Mouse (Mus musculus) midbrain, embryonic 13.5 days (tissue): Measurements from ENCODE around the gene Utp4. TPM values are rescaled to one million over a fixed set of nuclear protein-coding genes. Genes with fewer than 3 reads are reported as not detected.
"Not testable (repeated sequence)": the region's sequence is repeated elsewhere in the genome, so short reads cannot be mapped to it uniquely, and the experiment has no call there.

ENCODE experiments used
- ATAC-seq: fragments of 200-750 bp; cut with Nextera tagmentation; 2 replicates; pipeline ENCODE4 v1.8.0; 2017; ENCODE audit warnings: mild to moderate bottlenecking, moderate TSS enrichment, moderate library complexity
- H3K27ac ChIP-seq: fragments of 300-500 bp; sonication (generic); 2 replicates; pipeline ENCODE4 v1.5.1; 2015; ENCODE audit warnings: inconsistent platforms, mild to moderate bottlenecking, moderate library complexity
- H3K27me3 ChIP-seq: fragments of 300-500 bp; sonication (generic); 2 replicates; pipeline ENCODE4 v1.6.1; 2015; ENCODE audit warnings: mild to moderate bottlenecking, inconsistent platforms
- H3K36me3 ChIP-seq: fragments of 300-500 bp; sonication (generic); 2 replicates; pipeline ENCODE4 v1.6.1; 2015; ENCODE audit warnings: mild to moderate bottlenecking, inconsistent platforms
- H3K4me1 ChIP-seq: fragments of 300-500 bp; sonication (generic); replicated peaks from 2 replicates; pipeline ENCODE4 v1.6.1; 2015; ENCODE audit warnings: inconsistent platforms
- H3K4me2 ChIP-seq: fragments of 300-500 bp; sonication (generic); replicated peaks from 2 replicates; pipeline ENCODE4 v1.6.1; 2015; ENCODE audit warnings: moderate library complexity, mild to moderate bottlenecking, inconsistent platforms
- H3K4me3 ChIP-seq: fragments of 300-500 bp; sonication (generic); replicated peaks from 2 replicates; pipeline ENCODE4 v1.5.1; 2015; ENCODE audit warnings: mild to moderate bottlenecking, inconsistent platforms
- H3K9ac ChIP-seq: fragments of 300-500 bp; sonication (generic); replicated peaks from 2 replicates; pipeline ENCODE4 v1.6.1; 2015; ENCODE audit warnings: mild to moderate bottlenecking, inconsistent platforms
- H3K9me3 ChIP-seq: fragments of 300-500 bp; sonication (generic); 2 replicates; pipeline ENCODE4 v1.6.1; 2016; ENCODE audit warnings: mild to moderate bottlenecking, inconsistent platforms
- WGBS: fragments of 180-500 bp; shearing (Covaris S2); methylation state at CpG from one replicate; pipeline ENCODE4 v1.1.7; 2015; 5-methylcytosine and 5-hydroxymethylcytosine counted together
- polyA plus RNA-seq: library from polyadenylated mRNA; unstranded; fragments of >200 nt; fragmentation: Nextera tagmentation; extraction: Ambion mirVana; gene quantifications from 2 replicates; pipeline ENCODE4 v1.2.1, GENCODE M21; 2015

The Utp4 gene
- polyA plus RNA-seq, 1 experiment from 2014 or later, result 44.9 TPM

DNA sequence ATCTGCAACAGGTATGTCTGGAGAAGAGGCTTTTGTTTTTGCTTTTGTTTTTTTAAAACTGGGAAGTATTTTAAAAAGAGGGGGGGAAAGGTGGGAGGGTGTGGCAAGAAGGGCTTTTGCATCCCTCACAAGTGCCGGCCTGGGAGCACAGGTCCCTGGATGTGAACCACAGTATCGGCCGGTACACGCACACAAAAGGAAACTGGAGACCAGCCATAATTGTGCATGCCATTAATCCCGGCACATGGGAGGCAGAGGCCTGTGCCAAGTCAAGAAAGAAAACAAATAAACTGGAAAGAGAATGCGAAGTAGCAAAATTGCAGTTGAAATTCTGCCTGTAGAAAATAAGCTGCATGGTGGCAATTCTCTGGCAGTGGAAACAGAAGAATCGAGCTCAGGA, 14.9 kb downstream of the Utp4 start:
- Histone ChIP-seq H3K4me2 (no peak overlapping the region), H3K9me3 (no peaks in the 10 kb centered on the region), H3K36me3 (peaks cover 79% of the 10 kb centered on the region), H3K4me1 (no peaks in the 10 kb centered on the region), H3K9ac (no peak overlapping the region), H3K27me3 (no peaks in the 10 kb centered on the region), H3K27ac (no peak overlapping the region), H3K4me3 (no peak overlapping the region)
- ATAC-seq, result no peak
- WGBS, result 91% methylated on average over 7 of the region's 7 CpGs

DNA sequence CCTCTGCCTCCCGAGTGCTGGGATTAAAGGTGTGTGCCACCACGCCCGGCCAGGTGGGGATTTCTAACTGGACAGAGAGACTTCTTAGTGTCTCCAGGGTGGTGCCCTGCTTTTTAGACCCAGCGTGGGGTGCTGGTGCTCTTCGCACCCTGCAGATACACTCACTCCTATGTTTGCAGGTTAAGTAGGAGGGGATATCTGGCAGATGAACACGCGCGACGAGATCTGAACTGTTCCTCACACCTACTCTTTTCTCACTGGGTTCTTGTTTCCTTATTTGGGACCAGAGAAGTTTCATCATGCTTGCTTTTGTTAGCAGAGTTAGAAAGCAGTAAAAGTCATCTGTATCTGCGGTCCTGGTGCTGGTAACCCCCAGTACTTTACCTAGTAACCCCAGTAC, 20.2 kb downstream of the Utp4 start:
- Histone ChIP-seq H3K27me3 (no peaks in the 10 kb centered on the region), H3K4me2 (no peak overlapping the region), H3K9ac (no peak overlapping the region), H3K27ac (no peak overlapping the region), H3K4me1 (no peaks in the 10 kb centered on the region), H3K36me3 (peaks cover 82% of the 10 kb centered on the region), H3K4me3 (no peak overlapping the region), H3K9me3 (no peaks in the 10 kb centered on the region)
- 95% methylated on average over 10 of the region's 10 CpGs for WGBS
- ATAC-seq, result no peak

DNA sequence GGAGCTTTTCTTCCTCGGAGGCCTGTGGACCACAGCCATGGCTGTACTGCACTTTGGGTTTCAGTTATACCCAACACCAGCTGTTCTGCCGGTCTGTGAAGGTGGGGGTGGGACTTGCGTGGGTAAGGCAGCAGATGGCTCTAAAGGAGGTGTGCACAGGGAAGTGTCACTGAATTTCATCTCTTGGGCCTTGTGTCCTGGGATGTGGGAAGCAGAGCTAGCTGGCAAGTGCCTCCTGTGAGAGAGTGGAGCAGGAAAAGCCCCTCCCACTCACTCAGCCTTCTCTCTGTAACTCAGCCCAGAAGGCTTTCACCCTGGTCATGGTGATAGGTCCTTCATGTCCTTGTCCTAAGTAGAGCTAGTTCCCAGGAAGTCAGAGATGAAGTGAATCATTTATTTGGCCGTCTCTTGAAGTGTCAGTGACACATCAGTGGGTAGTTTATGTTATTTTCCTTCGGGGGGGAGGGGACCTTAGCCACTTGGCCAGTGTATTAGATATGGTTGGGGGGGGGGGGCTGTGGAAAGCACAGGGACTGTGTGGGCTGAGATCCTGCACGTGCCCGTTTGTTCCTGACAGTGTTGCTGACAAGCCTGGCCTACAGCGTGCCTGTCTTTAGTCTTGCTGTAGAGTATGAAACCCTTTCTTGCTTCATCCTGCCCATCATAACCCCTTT, 26.4 kb downstream of the Utp4 start:
- H3K27ac ChIP-seq, result no peak overlapping the region
- no peak overlapping the region for H3K4me3 ChIP-seq
- no peak for ATAC-seq
- WGBS, result 92% methylated on average over 8 of the region's 8 CpGs
- no peaks in the 10 kb centered on the region for H3K4me1 ChIP-seq
- H3K9me3 ChIP-seq, result no peaks in the 10 kb centered on the region
- H3K4me2 ChIP-seq, result no peak overlapping the region
- H3K36me3 ChIP-seq, result peaks cover 81% of the 10 kb centered on the region
- H3K9ac ChIP-seq, result no peak overlapping the region
- H3K27me3 ChIP-seq, result no peaks in the 10 kb centered on the region

DNA sequence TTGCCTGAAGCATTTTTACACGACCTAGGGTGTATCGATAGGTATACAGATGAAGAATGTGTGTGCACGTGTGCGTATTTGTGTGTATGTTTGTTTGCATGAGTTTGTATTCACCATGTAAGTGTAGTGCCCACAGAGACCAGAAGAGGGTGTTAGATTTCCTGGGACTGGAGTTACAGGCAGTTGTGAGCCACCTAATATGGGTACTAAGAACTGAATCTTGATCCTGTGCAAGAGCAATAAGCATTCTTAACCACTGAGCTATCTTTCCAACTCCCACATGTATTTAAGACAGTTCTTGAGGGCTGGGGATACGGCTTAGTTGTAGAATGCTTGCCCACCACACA, 26.9 kb downstream of the Utp4 start:
- no peak for ATAC-seq
- no peak overlapping the region for H3K4me2 ChIP-seq
- H3K27me3 ChIP-seq, result no peaks in the 10 kb centered on the region
- H3K36me3 ChIP-seq, result peaks cover 76% of the 10 kb centered on the region
- H3K4me3 ChIP-seq, result no peak overlapping the region
- 96% methylated on average over 5 of the region's 5 CpGs for WGBS
- H3K4me1 ChIP-seq, result no peaks in the 10 kb centered on the region
- no peaks in the 10 kb centered on the region for H3K9me3 ChIP-seq
- no peak overlapping the region for H3K27ac ChIP-seq
- no peak overlapping the region for H3K9ac ChIP-seq

DNA sequence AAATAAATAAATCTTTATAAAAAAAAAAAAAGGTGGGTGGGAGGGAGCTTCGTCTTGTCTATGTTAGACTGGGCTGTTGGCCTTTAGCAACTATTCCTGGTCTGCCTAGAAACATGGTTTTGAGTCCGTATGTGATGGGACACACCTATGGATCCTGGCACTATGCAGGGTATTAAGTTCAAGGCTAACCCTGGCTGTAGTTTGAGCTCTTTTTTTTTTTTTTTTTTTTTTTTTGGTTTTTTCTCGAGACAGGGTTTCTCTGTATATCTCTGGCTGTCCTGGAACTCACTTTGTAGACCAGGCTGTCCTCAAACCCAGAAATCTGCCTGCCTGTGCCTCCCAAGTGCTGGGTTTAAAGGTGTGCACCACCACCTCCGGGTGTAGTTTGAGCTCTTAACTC, 30.6 kb downstream of the Utp4 start:
- H3K4me2 ChIP-seq, result no peak overlapping the region
- no peak for ATAC-seq
- 85% methylated on average over 4 of the region's 4 CpGs for WGBS
- H3K27ac ChIP-seq, result no peak overlapping the region
- H3K4me3 ChIP-seq, result no peak overlapping the region
- H3K9ac ChIP-seq, result no peak overlapping the region
- H3K27me3 ChIP-seq, result no peaks in the 10 kb centered on the region
- H3K36me3 ChIP-seq, result peaks cover 39% of the 10 kb centered on the region
- H3K4me1 ChIP-seq, result no peaks in the 10 kb centered on the region
- no peaks in the 10 kb centered on the region for H3K9me3 ChIP-seq

DNA sequence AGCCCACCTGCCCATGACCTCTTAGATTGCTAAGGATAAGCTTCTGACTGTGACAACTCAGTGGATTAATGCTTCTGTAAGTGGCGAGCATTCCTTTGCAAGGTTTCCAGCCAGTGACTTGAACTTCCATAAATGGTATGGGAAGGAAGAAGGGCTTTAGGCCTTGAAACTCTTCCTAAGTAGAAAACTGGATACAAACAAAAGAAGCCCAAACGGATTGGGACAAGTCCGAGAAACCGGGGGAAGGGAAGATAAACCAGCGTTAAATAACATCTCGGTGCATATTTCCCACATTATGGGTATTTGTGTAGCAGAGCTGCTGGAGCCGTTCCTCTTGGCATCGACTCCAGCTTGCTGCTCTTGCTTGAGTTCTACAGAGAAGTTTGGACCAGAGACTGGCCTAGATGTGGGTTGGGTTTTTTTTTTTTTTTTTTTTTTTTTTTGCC, 31.5 kb downstream of the Utp4 start:
- H3K9ac ChIP-seq, result no peak overlapping the region
- H3K4me3 ChIP-seq, result no peak overlapping the region
- H3K27me3 ChIP-seq, result no peaks in the 10 kb centered on the region
- peaks cover 30% of the 10 kb centered on the region for H3K36me3 ChIP-seq
- ATAC-seq, result no peak
- H3K27ac ChIP-seq, result no peak overlapping the region
- no peaks in the 10 kb centered on the region for H3K4me1 ChIP-seq
- H3K4me2 ChIP-seq, result no peak overlapping the region
- H3K9me3 ChIP-seq, result no peaks in the 10 kb centered on the region; the same call in 1 of the 2 replicates
- WGBS, result 84% methylated on average over 8 of the region's 8 CpGs

DNA sequence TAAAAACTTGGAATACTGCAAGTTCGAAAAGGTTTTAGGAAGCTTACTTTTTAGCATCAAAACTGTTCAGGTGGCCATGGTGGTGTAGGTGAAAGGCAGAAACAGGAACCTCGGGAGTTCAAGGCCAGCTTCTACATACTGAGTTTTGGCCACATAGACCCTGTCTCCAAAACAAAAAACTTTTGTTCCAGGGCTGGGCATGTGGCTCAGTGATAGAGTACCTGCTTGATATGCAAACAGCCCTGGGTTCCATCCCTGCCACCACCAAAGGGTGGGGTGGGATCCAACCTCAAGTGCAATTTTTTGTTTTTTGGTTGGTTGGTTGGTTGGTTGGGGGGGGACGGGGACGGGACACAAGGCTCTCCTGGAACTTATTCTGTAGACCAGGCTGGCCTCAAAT, 32.0 kb downstream of the Utp4 start:
- Histone ChIP-seq H3K4me3 (no peak overlapping the region), H3K4me2 (no peak overlapping the region), H3K27ac (no peak overlapping the region), H3K4me1 (no peaks in the 10 kb centered on the region), H3K27me3 (no peaks in the 10 kb centered on the region), H3K36me3 (peaks cover 25% of the 10 kb centered on the region), H3K9ac (no peak overlapping the region), H3K9me3 (no peaks in the 10 kb centered on the region; the same call in 1 of the 2 replicates)
- ATAC-seq, result no peak
- WGBS, result 96% methylated on average over 4 of the region's 4 CpGs

DNA sequence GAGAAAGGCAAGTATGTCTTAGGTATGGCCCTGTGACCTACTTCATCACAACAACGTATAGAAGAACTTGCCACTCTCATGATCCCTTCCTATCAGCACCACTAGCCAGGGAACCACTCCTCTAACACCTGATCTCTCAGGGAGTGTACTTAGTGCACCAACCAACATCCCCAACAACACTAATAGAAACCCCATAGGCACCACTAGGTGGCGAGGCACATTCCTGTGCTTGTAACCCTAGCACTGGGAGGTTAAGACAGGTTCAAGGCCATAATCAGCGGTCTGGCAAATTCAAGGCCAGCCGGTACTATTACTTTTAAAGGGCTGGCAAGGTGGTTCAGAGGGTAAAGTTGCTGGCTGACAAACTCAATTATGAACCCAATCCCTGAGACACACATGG, 33.8 kb downstream of the Utp4 start:
- ATAC-seq, result no peak
- Histone ChIP-seq H3K9me3 (no peaks in the 10 kb centered on the region; the same call in 1 of the 2 replicates), H3K4me1 (peaks cover 1% of the 10 kb centered on the region; the same call in 1 of the 2 replicates), H3K36me3 (peaks cover 13% of the 10 kb centered on the region), H3K4me2 (no peak overlapping the region), H3K4me3 (no peak overlapping the region), H3K9ac (no peak overlapping the region), H3K27me3 (peaks cover 8% of the 10 kb centered on the region; the same call in 1 of the 2 replicates), H3K27ac (no peak overlapping the region)
- WGBS, result 58% methylated on average over 4 of the region's 4 CpGs

DNA sequence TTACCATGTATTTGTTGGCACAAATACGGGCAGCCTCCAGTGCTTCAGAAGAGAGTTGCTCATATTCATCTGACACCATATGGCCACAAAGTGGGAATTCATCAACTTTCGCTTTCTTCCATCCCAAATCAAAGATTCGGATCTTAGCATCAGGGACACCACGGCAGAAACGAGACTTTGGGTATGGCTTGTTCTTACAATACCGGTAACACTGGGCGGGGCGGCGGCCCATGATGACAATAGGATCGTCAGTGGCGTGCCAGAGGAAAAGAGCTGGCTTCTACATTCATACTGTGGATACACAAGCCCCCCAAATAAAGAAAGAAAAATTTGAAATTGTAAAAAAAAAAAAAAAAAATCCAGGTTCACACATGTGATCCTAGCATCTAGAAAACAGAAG, 34.7 kb downstream of the Utp4 start:
- not testable (repeated sequence) for H3K27ac ChIP-seq, H3K4me1 ChIP-seq, H3K9ac ChIP-seq, H3K9me3 ChIP-seq, H3K4me3 ChIP-seq, H3K36me3 ChIP-seq, ATAC-seq, H3K4me2 ChIP-seq
- 93% methylated on average over 11 of the region's 11 CpGs for WGBS
- peaks cover 12% of the 10 kb centered on the region; the same call in 1 of the 2 replicates for H3K27me3 ChIP-seq

DNA sequence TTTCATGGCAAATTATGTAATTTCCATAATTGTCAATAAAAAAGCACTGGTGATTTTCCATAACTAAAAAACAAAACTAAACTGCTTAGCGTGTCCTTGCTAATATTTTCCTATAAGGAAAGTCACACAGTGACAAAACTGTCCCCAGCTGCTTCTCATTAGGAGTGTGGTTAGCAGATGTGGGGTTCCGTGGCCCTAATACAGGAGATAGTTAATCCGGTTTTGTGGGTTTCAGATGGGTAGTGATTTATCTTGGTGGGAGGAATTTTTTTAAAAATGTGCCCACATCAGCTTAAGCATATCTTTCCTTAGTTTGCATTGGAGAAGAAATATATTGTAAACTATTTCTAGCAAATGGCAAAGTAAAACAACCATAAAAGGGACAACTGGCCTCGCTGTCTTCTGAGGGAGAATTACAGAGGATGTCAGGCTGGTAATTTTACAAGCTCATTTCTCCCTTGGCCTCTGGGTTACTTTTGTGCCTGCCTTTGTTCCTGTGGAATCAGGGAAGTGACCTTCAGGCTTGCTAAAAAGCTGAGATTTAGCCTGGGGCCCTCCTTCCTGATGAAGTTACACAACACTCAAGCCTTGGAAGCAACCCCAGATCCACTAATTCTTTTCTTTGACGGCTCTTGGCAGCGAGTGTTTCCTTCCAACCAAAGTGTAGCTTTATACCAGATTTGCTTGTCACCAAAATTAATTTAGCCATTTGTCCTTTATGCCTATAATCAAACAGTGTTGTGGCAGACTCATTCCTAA, 35.9 kb downstream of the Utp4 start:
- no peak overlapping the region for H3K4me2 ChIP-seq
- H3K36me3 ChIP-seq, result no peaks in the 10 kb centered on the region
- no peaks in the 10 kb centered on the region; the same call in 1 of the 2 replicates for H3K9me3 ChIP-seq
- H3K4me3 ChIP-seq, result no peak overlapping the region
- WGBS, result 75% methylated on average over 6 of the region's 6 CpGs
- H3K4me1 ChIP-seq, result peaks cover 8% of the 10 kb centered on the region
- H3K27ac ChIP-seq, result no peak overlapping the region
- no peak overlapping the region for H3K9ac ChIP-seq
- H3K27me3 ChIP-seq, result peaks cover 20% of the 10 kb centered on the region
- no peak for ATAC-seq

DNA sequence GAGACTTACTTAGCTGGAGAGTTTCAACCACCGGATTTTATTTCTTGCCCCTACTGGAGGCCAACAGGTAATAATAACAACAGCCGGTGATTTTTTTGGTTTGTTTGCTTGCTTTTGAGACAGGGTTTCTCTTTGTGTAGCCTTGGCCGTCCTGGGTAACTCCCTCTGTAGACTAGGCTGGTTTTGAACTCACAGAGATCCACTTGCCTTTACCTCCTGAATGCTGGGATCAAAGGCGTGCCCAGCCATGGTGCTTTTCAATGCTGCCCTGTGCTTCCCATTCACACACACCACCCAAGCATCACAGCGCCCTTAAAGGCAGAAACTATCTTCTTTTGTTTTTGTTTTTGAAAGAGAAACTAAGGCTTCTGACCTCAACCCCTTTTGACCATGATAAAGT, 36.5 kb downstream of the Utp4 start:
- no peaks in the 10 kb centered on the region; the same call in 1 of the 2 replicates for H3K9me3 ChIP-seq
- H3K4me2 ChIP-seq, result no peak overlapping the region
- H3K9ac ChIP-seq, result no peak overlapping the region
- no peak for ATAC-seq
- H3K27me3 ChIP-seq, result peaks cover 21% of the 10 kb centered on the region
- no peaks in the 10 kb centered on the region for H3K36me3 ChIP-seq
- H3K4me1 ChIP-seq, result peaks cover 8% of the 10 kb centered on the region
- no peak overlapping the region for H3K27ac ChIP-seq
- H3K4me3 ChIP-seq, result no peak overlapping the region
- WGBS, result 87% methylated on average over 5 of the region's 5 CpGs

DNA sequence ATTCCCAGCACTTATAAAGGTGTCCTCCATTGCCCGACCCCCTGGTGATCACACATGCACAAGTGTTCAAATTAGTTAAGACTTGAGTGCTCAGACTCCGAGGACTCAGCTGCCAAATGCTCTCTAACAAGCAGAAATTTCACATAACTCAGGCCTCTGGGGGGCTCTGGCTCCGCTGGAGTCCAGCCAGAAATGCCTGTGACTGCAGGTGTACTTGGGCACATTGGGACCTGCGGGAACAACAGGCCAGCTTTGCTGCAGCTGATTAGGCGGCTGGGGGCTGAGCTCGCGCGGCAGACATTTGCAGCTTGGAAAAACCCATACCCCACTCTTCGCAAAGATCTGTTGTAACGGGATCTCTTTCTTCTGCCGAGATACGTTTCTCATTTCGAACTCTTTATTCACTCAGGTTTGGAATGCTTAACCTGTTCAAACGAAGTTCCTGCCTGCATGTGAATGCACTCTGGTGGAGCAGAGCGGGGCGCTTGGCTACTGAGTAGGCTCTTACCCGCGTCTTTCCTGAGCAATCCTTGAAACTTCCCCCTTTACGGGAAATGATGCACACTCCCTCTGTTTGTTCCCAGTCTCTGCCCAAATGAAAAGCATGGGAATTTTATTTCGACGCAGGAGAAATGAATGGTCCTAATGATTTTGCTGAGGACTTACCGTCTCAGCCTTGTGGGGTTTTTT, 39.1 kb downstream of the Utp4 start:
- ATAC-seq, result no peak
- no peak overlapping the region for H3K27ac ChIP-seq
- 10% methylated on average over 22 of the region's 22 CpGs for WGBS
- peak overlapping the region; percentile 19 for H3K4me3 ChIP-seq
- 0 out of 2 replicates have a peak overlapping the region, but pooled peaks have one; percentile 15 for H3K9ac ChIP-seq
- no peaks in the 10 kb centered on the region for H3K36me3 ChIP-seq
- peak overlapping the region; percentile 42 for H3K4me2 ChIP-seq
- no peaks in the 10 kb centered on the region; the same call in 1 of the 2 replicates for H3K9me3 ChIP-seq
- H3K4me1 ChIP-seq, result peaks cover 22% of the 10 kb centered on the region
- peaks cover 21% of the 10 kb centered on the region for H3K27me3 ChIP-seq
